Mouse (Mus musculus): Measurements from ENCODE around the gene Dynll1. TPM values are rescaled to one million over a fixed set of nuclear protein-coding genes. Genes with fewer than 3 reads are reported as not detected.
A peak's percentile ranks its signal among the peaks of the same experiment; 100 is the strongest.

Dynll1 gene
- polyA plus RNA-seq, 1 experiment: 399 TPM

DNA sequence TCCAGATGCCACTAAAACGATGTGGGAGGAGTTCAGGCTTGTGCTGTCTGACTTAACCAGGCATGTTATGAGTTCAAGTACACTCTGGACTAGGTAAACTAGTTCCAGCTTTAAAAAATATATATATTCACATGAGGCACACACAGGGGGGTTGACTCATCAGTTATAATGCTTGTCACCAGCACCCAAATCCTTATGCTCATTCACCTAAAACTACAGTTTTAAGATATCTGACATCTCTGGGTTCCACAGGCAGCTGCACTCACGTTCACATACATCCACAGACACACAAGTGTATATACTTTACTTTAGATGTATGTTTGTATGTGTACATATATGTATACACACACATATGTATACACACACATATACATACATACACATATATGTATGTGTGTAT is 22.0 kb downstream of the Dynll1 start:
- no peak for TF ChIP-seq GATA1 (IDR thresholded peaks at IDR 0.05; ENCODE audit: low read length)

DNA sequence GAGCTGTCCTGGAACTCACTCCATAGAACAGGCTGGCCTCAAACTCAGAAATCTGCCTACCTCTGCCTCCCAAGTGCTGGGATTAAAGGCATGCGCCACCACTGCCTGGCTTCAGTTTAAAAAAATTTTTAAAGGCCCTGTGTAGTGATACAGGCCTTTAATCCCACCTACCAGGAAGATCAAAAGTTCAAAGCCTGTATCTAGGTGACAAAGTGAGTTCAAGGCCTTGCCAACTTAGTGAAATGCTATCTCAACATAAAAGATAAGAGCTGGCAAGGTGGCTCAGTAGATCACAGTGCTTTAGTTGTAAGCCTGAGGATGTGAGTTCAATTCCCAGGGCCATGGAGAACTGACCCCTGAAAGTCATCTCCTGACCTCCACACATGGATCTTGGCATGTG is 22.7 kb downstream of the Dynll1 start:
- TF ChIP-seq GATA1 (IDR thresholded peaks at IDR 0.05; ENCODE audit: low read length): no peak

DNA sequence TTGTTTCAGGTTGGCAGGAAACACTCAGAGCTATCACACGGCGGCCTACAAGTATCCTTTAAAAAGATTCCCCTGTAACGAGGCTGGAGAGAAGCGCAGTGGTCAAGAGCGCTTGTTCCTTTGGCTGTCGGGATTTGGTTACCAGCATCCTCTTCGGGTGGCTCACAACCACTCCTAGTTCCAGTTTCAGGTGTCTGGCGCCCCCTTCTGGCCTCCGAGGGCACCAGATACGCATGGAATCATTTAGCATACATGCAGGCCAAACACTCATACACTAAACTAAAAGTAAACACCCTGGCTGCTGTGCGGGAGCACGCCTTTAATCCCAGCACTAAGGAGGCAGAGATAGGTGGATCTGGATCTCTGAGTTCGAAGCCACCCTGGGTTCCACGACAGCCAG is 24.8 kb downstream of the Dynll1 start:
- no peak for TF ChIP-seq GATA1 (IDR thresholded peaks at IDR 0.05; ENCODE audit: low read length)

DNA sequence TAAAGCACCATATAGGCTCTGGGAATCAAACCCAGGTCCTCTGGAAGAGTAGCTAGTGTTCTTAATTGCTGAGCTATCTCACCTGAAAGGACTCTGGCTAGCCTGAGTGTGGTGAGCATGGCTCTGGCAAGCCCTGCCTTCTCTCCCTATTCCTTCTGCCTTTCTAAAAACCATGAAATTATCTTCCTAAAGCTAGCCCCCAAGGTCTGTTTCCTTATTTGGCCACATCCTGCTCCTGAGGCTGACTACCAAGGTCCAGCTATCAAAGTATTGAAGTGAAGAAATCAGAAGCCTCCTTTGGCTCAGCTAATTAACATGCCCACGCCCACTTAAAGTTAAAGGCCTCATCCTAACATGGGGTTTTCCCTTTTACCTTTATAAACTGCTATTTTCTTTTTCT is 26.0 kb downstream of the Dynll1 start:
- no peak for TF ChIP-seq GATA1 (IDR thresholded peaks at IDR 0.05; ENCODE audit: low read length)

DNA sequence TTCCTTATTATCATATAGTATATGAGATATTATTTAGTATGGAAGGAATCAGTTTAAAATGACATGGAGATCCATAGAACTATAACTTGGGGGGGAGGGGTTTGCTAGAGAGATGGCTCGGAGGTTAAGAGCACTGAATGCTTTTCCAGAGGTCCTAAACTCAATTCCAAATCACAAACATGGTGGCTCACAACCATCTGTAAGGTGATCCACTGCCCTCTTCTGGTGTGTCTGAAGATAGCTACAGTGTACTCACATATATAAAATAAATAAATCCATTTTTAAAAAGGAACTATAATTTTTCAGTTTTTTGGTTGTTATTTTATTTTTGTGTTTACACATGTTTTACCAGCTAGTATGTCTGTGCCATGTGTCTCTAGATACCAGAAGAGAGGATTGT is 26.4 kb downstream of the Dynll1 start:
- no peak for TF ChIP-seq GATA1 (IDR thresholded peaks at IDR 0.05; ENCODE audit: low read length)

DNA sequence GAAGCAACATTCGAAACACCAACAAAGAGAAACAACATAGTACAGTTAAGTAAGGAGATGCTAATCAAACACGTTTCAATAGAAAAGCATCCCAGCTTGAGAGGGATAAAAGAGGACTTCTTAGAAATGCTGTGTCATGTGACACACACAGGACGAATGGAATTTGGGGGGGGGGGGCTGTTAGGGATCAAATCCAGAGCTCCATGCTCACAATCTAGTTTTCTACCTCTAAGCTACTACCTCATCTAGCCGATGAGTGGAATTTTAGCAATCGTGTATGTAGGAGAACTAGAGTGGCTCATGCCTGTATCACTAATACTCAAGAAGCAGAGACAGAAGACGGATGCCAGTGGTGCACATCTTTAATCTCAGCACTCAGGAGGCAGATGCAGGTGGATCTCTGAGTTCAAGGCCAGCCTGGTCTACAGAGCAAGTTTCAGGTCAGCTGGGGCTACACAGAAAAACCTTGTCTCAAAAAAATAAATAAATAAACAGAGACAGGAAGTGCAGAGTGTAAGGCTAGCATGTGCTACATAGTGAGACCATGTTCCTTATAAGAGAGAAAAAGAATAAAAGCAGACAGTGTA is 27.2 kb downstream of the Dynll1 start:
- TF ChIP-seq GATA1 (IDR thresholded peaks at IDR 0.05; ENCODE audit: low read length): no peak

DNA sequence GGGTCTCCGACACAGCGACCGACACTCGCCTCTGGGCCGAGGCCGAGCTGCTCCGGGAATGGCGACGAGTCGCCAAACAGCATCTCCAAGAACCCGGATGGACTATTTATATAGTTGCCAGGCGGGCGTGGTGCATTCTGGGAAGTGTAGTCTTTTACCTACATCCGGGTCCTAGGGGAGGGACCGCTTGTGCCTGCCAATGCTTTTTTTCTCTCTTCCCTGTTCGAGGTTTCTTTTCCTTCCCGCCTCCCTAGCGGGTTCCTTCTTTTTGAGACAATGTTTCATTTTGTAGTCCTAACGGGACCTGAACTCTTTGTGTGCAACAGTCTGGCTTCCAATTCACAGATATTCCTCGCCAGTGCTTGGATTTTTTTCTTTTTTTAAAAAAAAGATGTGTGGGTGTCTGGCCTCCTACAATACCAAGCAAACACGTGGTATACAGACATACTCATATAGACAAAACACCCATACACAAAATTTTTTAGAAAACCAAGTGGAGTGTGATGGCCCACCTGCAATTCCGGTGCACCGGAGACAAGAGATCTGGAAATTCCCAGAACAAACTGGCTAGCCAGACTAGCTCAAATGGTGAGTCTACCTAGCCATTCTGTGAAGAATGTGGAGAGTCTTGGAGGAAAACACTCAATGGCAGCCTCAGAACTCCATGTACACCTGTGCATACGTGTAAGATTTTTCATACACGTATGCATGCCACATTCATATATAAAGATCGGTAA is 27.8 kb downstream of the Dynll1 start, which contains the start of gene Rnf10:
Gene Rnf10 (minus strand): TSS at position 87 of the 737 bp plus-strand sequence.
- no peak for TF ChIP-seq GATA1 (IDR thresholded peaks at IDR 0.05; ENCODE audit: low read length)

DNA sequence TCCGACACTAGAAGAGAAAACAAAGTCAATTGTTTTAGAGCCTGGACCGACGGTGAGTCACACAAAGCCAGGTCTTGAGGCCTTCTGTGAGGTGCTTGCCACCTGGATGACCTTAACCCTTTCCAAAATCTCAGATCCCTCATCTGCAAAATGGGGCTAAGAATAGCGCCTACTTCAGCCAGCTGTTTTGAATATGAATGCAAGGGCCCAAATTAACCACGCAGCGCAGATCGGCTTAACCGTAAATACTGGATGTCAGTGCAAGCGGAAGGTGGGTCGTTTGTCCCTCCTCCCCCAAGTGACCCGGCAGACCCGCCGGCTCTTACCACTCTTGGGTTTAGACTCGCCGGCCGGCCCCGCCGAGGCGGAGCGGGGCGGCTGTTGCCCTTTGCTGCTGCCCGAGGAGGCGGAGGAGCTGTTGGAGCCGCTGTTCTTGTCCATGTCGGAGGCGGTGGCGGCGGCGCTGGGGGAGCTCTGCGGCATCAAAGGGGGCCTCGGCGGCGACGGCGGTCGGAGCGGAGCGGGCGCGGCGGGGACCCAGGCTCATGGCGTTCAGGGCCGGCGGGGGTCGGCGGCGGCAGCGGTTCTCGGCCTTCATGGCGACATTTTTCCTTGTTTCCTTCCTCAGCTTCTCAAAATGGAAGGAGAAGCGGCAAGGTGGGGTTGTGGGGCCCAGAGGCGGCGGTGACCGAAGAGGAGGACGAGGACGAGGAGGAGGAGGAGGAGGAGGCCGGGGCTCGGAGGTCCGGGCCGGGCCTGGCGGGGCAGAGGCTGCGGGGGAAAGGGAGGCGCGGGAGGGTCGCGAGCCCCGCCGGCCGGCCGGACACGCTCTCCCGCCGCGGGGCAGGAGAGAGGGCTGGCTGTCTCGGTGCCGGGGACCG is 28.6 kb downstream of the Dynll1 start:
- TF ChIP-seq GATA1 (IDR thresholded peaks at IDR 0.05; ENCODE audit: low read length): no peak

DNA sequence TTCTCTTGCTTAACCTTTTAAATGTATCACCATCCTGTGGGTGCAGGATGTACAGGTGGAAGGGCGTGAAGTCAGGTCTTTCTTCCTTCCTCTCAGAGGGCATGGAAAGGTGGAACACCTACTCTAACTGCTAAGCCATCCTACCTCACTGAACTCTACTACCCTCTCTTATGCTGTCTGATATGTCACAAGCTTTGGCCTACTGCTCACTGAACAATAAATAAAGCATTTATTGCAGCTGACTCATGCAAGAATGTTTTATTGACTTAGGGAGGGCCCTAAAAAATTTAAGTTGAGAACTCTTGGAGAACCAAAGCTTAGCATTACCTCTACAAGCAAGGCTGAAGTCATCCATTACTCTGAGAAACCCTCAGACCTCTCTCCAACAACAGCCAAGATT is 30.8 kb downstream of the Dynll1 start:
- TF ChIP-seq GATA1 (IDR thresholded peaks at IDR 0.05; ENCODE audit: low read length): no peak

DNA sequence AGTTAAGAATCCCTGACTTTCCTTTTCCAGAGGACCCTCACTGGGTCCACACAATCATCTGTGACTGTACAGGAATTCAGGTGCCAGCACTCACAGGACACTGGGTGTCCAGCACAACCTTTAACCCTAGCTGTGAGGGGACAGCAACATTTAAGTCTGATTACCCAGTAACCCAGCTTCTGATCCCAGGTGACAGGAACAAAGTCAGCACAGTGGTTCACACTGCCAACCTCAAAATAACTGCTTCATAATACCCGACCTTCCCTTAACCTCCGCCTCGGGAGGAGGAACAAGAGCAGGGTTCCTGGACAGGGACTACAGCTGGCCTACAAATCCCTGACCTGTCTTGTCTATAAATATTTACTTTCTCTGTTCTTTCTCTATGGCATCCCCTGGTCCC is 32.5 kb downstream of the Dynll1 start:
- TF ChIP-seq GATA1 (IDR thresholded peaks at IDR 0.05; ENCODE audit: low read length): no peak

DNA sequence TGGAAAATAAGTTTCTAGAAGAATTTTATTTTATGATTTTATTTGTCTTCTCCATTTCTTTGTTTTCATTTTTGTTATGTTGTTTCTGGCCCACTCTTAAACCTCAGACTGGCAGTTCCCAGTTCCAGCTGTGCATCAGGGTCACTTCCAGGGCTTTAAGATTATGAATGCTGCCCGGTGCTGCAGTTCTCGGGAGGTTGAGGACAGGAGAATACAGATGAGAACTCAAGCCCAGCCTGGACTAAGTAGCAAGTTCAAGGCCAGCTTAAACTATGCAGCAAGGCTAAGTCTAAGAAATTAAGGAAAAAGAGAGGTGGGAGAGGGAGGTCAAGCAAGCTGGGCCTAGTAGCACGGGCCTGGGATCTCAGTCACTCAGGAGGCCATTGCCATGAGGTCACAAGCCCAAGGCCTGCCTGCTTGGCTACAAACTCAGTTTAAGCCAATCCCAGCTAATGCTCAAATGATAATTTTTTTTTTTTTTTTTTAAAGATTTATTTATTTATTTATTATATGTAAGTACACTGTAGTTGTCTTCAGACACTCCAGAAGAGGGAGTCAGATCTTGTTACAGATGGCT is 33.2 kb downstream of the Dynll1 start:
- TF ChIP-seq GATA1 (IDR thresholded peaks at IDR 0.05; ENCODE audit: low read length): no peak

DNA sequence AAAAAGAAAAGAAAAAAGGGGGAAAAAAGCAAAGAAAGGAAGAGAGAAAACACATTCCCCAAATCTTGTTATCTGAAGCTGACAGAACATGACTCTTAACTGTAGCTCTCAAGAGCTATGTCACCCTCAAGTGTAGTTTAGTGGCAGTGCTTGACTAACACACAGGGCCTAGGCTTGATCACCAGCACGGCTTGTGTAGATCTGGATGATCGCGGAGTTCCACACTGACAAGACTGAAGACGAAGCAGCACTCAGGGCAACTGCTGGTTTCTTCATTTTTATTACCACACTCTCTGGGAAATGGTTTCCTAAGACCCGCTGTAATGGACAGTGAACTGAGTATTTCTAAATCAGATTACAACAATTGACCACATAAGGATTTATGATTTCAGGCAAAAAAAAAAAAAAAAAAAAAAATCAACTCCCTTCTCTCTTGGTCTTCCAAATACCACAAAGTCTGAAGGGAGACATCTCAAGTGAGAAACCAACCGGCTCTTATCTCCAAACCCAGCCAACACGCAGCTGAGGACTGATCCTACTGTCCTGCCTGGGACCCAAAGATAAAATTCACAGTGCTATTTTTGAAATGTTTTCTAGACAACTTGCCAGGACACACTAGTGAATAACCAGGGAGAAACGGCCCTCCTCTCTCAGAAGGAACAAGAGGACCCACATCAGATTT is 33.9 kb downstream of the Dynll1 start:
- peak; percentile 75 for TF ChIP-seq GATA1 (IDR thresholded peaks at IDR 0.05; ENCODE audit: low read length)

DNA sequence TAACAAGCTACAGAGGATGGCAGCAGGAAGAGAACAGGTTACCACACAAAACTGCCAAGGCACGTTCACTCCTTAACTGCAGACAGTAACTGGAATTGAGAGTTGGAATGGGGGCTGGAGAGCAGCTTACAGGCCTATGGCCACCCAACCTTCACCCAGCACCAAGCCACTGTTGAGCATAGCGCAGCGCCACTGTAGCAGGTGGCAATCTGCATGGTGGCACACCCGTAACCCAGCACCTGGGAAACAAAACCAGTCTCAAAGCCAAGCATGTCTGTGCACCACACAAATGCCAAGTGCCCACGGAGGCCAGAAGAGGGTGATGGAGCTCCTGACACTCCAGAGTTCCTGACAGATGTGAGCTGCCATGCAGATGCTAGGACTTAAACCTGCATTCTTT is 34.5 kb downstream of the Dynll1 start:
- no peak for TF ChIP-seq GATA1 (IDR thresholded peaks at IDR 0.05; ENCODE audit: low read length)

DNA sequence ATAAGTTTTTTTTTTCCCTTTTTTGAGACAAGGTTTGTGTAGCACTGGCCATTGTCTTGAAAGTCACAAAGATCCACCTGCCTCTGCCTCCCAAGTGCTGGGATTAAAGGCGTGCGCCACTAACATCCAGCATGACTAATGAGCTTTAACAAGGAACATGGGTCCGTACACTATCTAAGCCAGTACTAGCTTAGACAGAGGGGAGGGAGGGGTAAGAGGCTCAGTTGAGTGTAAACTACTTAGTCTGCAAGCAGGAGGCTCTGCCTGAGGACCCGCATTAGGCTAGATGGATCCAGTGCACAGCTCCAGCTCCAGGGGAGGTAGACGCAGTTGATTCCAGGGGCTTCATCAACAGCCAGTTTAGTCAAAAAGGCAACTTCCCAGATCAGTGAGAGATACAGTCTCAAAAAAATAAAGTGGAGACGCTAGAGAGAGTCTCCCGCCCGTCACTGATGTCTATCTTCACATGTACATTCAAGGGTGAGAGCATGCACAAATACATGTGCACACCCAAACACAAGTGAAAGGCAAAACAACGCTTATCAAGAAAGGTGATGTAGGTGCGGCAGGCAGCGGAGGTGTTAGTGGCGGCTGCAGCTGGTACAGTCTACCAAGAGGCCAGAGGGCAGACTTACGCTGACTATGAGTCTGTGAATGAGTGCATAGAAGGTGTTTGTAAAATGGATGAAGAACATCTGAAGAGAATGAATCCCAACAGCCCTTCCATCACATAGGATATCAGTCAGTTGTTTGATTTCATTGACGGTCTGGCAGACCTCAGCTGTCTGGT is 38.1 kb downstream of the Dynll1 start:
- TF ChIP-seq GATA1 (IDR thresholded peaks at IDR 0.05; ENCODE audit: low read length): no peak

DNA sequence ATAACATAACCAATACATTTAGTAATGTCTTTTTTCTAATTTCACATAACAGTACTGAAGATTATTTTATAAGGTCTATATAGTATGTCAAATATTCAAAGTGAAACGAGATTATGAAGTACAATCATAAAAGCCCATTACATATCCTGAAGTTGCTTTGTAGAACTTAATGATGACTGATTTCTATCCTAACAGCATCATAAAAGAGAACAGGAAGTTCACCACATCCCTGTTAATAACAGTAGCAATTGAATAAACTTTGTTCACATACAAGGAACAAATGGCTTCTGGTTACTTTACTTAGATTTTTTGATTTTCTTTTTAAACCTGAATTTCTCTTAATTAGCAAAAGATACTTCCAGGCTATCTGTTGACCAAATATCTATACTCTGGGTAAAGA is 38.9 kb downstream of the Dynll1 start:
- no peak for TF ChIP-seq GATA1 (IDR thresholded peaks at IDR 0.05; ENCODE audit: low read length)
